Mouse (Mus musculus): ENCODE measurements around the gene Amdhd2.

Gene Amdhd2

DNA sequence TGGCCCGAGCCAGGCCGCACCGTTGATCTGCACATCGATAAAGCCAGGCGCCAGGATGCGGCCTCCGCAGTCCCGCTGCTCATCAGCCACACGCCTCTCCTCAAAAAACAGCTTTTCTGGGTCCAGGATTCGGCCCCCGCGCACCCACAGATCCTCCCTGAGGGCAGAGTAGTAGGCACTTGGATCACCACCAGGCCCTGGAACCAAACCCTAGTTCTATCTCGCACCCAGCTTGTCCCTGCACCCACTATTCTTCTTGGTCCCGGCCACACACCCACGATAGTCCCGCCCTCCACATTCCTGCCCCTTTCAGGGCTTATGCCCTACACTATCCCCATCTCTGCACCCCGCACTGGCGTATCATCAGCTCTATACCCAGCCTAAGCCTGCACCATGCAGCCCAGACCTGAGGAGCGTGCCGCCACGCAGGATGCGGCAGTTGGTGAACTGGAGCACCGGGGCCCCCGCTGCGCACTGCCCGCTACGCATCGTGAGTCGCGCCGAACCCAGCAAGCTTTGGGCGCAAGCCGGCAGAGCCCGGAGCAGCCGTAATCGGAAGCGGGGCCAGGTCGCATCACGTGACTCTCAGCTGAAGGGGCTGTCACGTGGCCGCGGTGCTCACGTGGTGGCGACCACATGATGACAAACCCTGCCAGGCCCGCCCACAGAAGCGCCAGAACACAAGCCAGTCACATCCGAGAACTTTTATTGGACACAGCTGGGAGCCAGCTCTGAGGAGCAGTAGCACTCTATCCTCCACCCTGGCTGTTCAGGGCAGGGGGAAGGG, at the start of gene Amdhd2:
Amdhd2 (minus strand) TSS at position 591 of the 787 bp plus-strand sequence.
- DNase-seq: peak; percentile 95

GRCm38 (mm10) chr17:24213186-24213585, 49.6 kb upstream of the Amdhd2 start:
- no peak for DNase-seq

GRCm38 (mm10) chr17:24212441-24213018, 49.0 kb upstream of the Amdhd2 start:
- DNase-seq: no peak

- DNase-seq: peak; percentile 88
Observed at GRCm38 (mm10) chr17:24211631-24212440, 48.3 kb upstream of the Amdhd2 start.

DNA sequence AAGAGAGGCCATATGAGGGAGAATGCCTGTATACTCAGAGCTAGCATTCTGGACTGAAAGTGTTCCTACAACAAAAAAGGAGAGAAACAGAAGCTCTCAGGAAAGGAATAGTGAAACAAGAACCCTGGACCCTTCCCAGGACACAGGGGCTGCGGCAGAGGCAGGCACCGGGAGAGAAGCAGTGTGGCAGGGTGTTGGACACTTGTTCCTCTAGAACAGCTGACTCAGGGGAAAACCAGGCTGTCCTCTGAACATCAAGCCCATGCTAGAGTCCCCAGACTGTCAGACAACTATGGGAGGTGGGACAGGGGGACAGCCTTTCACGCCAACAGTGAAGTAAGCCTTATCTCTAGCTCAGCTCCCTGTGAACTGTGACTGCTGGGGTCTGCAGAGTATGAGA, 47.0 kb upstream of the Amdhd2 start:
- no peak for DNase-seq

GRCm38 (mm10) chr17:24209916-24210240, 46.3 kb upstream of the Amdhd2 start:
- DNase-seq: no peak

DNA sequence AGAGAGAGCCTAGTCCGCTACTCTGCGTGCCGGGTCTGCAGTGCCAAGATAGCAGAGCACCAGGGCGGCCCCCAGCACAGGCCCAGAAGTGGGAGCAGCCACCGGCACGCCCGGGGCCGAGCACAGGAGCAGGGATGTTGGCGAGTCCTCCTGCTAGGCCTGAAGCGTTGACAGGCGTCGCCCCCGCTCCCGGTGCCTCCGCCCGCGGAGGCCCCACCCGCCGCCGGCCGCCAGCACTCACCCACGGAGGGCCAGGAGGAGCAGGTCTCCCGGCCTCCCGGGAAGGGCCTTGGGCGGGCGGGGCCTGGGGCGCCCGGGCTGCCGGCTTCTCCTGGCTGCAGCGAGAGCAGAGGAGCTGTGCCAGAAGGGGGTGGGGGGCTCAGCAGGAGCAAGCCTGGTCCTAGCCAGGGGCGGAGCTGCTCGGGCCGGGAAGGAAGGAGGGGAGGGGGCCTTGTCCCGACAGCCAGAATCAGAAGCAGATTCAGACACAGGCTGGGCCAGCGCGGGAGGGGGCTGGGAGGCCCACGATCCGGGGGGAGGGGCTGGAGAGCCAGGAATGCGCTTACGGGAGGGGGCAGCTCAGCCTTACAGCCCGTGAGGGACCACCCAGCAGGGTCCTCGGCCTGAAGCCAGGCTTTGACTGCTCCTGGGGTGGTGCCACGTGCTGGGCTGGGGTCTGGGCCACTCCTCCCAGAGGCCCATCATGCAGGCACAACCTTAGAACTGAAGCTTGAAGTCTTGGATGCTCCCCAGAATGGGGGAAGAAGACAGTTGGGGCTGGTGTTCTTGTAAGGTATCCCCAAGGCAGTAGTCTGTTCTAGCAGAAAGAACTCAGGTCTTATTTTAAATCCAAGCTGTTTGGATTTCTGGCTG, 45.7 kb upstream of the Amdhd2 start, which contains the start of gene Ntn3:
Ntn3 (minus strand) TSS at position 489 of the 873 bp plus-strand sequence.
- DNase-seq: peak; percentile 62

GRCm38 (mm10) chr17:24208641-24209042, 45.1 kb upstream of the Amdhd2 start:
- DNase-seq: no peak

DNA sequence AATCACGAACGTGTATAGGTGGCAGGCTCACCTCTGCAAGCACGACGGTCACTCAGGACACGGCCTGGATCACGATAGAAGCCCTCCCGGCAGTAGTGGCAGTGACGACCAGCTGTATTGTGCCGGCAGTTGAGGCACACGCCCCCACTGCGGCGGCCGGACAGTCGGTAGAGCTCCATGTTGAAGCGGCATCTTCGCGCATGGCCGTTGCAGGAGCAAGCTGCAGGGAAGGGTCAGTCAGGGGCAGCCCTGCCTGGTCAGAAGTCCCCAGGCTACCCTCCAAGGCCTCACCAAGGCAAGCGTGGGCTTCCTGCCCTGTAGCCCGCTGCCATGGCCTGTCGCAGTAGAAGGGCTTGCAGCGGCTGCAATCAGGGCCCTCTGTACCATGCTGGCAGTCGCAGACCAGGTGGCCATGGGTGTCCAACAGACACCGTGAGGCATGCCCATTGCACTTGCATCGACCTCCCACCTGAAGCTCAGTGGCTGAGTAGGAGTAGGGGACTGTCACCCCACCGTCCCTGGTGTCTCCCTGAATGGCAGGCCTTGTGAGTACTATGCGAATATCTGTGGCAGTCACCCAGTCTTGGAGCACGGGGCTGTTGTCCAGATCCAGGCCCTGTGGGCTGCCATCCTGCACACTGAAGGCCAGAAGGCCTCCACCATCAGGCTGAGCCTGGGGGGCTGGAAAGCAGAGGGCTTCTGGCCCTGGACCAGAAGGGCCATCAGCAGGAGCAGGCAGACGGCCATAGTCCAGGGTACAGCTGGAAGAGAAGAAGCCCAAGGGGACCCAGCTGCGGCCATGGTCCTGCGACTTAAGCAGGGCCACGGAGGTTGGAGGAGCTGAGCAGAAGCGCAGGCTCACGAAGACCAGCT, 44.4 kb upstream of the Amdhd2 start:
- no peak for DNase-seq

DNA sequence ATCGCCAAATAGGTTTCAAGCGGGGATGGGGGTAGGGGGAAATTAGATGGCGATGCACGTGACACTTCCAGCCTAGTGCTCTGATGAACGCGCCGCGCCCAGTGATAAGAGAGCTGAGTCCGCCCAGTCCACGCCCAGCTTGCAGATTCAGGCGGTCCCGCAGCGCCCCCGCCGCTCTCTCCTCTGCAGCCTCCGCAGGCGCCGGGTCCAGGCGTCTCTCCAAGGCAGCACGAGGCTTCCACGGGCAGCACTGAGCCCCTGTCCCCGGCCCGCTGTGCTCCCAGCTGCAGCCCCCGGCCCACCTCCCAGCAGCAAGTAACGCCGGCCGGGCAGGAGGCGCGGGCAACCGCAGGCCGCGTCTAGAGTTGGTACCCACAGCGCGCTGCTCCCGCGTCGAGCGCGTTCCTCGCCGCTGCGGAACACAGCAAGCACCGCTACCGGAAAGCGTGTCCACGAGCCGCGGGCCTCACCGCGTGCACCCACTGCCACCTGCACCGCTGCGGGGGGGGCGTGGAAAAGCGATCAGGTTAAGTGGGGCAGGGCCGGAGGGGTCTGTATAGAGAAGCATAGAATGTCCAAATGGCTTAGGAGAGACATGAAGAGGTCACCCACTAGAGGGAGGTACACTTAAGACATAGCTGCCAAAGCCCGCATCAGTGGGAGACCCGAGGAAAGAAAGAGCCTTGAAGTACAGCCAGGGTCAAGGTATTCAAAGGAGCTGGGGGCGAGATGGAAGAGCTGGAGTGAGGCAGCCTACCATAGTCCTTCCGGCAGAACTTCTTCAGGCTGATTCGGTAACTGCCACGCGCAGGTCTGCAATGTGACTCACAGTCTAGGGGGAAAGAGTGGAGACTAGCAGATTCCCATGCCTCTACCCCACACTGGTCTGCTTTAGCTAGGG, 43.1 kb upstream of the Amdhd2 start:
- DNase-seq: peak; percentile 84

DNA sequence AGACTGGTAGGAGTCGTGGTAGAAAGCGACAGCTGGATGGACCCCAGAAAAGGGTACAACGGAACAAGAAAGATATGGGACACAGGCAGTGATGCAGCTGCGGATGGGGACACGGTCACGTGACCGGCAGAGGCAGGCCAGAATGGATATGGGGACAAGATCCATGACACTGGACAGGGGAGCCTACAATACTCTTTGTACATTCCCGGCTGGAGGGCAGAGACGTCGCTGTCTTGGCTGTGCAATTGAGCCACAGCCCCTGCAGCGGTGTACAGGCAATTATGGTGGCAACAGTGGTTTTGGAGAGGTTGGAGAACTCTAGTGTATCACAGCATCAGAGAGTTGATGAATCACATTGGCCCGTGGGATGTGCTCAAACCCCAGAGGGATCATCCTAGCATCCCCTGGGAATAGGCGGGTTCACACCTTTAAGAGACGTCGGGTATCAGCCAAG, 42.4 kb upstream of the Amdhd2 start:
- DNase-seq: no peak

- DNase-seq: peak; percentile 96
Observed at GRCm38 (mm10) chr17:24205284-24205888, 41.8 kb upstream of the Amdhd2 start, which contains the start of gene Tbc1d24. TSS of gene Tbc1d24 (minus strand) at chr17:24205562.

GRCm38 (mm10) chr17:24204846-24205245, 41.3 kb upstream of the Amdhd2 start:
- no peak for DNase-seq

GRCm38 (mm10) chr17:24203611-24204534, 40.3 kb upstream of the Amdhd2 start:
- DNase-seq: no peak

GRCm38 (mm10) chr17:24203068-24203467, 39.5 kb upstream of the Amdhd2 start:
- no peak for DNase-seq

GRCm38 (mm10) chr17:24201092-24201491, 37.5 kb upstream of the Amdhd2 start:
- no peak for DNase-seq

- DNase-seq: no peak
Observed at GRCm38 (mm10) chr17:24199741-24200140, 36.2 kb upstream of the Amdhd2 start.

DNA sequence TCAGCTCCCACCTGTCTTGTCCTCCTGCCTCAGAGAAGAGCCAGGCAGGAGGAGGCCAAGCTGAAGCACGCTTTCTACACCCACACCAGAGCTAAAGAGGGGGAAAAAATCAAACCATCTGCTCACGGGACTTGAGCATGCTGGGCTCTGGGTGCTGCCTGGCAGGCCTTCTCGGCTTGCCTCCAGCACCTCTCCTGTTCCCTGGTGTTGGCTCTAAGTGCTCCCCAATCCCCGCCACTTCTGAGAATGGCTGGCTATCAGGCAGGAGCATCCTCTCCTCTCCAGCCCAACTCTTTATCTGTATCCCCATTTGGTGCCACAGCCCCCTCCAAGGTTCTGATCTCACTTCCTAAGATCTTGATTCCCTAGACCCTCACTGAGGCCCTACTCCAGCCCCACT, 35.7 kb upstream of the Amdhd2 start:
- peak; percentile 72 for DNase-seq
